Mouse (Mus musculus) kidney, adult 2 months (tissue): ENCODE measurements at regions not wholly inside any gene's neighbourhood (a gene's known extent, or its start where the extent isn't known, plus 50 kb on each side); places are given as distances from the start of the nearest gene placed in this dataset.

ENCODE experiments used
- CTCF ChIP-seq: fragments of 200-500 bp; conservative IDR thresholded peaks from 2 replicates; pipeline ENCODE4 v1.5.1; 2011; ENCODE audit warnings: low read depth, mild to moderate bottlenecking, control low read depth, low read length, moderate library complexity, mixed read lengths; ENCODE audit not compliant: insufficient read depth, insufficient read length
- POLR2A ChIP-seq: fragments of 200-500 bp; IDR thresholded peaks from one replicate; pipeline ENCODE4 v1.6.1; 2011; ENCODE audit warnings: low read depth, low read length, control low read depth

DNA sequence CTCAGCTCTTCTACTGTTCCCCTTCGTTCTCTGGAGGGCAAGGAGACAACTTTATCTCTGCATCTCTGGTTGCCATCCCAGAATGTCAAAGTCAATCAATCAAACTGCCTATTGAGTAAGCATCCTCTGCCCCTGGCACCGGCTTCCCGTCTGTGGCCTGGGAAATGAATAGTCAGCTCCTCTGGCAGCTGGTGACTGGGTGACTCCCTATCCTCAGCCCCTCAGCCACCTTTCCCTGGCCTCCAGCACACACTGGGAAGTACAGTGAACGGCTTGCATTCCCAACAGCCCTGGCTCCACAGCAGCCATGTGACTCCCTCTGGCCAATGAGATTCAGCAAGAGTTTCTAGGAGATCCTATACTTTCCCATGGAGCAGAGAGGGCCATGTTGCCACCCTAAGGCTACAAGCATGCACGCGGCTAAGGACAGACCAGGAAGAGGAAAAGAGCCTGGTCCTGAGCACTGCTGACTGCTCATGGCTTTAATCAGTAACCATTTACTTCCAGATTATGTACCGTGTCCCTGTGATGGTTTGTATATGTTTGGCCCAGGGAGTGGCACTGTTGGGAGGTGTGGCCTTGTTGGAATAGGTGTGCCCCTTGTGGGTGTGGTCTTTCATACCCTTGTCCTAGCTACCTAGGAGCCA lies 119.6 kb downstream of the Inhbb start:
- TF ChIP-seq CTCF (no peak), POLR2A (no peak)
